Mouse (Mus musculus) bone marrow, adult 2 months (tissue): ENCODE measurements around the gene Rnf111.

Experiments used
- CTCF ChIP-seq: fragments of 200-500 bp; IDR thresholded peaks from 2 replicates; pipeline ENCODE4 v1.5.1; 2011; ENCODE audit warnings: low read length, control low read depth; ENCODE audit not compliant: control insufficient read depth, insufficient read depth
- POLR2A ChIP-seq: fragments of 200-500 bp; IDR thresholded peaks from 2 replicates; pipeline ENCODE4 v1.6.1; 2011; ENCODE audit warnings: low read depth, mild to moderate bottlenecking, control low read depth, low read length, borderline replicate concordance; ENCODE audit not compliant: control insufficient read depth

- TF ChIP-seq POLR2A (no peak), CTCF (no peak)
Observed at GRCm38 (mm10) chr9:70543048-70543880, 39.7 kb upstream of the Rnf111 start.
